ENCODE assay signal across 17 mouse cellular contexts in the genomic region with DNA sequence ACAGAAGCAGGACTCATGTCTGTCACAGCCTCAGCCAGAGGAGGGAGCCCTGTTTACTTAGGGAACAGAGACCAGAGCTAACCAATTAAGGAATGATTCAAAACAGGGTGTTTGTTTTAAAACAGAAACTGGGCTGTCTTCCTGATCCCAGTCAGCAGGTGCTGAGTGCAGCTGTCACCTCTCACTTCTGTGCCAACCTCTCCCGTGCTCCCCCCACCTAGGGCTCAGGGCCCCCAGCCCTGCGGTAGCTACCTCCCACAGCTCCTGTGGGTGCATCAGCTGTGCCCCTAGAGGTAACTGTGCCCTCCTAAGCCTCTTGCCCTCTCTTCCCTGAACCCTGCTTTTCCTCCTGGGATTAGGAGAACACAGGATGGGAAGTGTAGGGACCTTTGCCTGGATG.
A peak's percentile ranks its signal among the peaks of the same experiment; 100 is the strongest.
DNase-seq lines count a peak whose midpoint lies in the region; ATAC-seq and TF ChIP-seq lines count a peak whose summit lies in the region.
"Had no signal": no experiment of that assay in that cellular context is flagged by ENCODE, and none has a peak within 500 bp of the region (broad histone marks: within the 10 kb centered on the region; RNA-seq: fewer than 3 reads in every experiment).

No protein-coding gene starts in this region.

- no peak overlapping the region for H3K27ac ChIP-seq in forebrain, postnatal 0 days (ENCODE audit: low read depth, low read length)
- H3K27ac ChIP-seq in forebrain, embryonic 15.5 days (replicated peaks) = no peak overlapping the region
- H3K27ac ChIP-seq in midbrain, embryonic 10.5 days (replicated peaks) = peak overlapping the region; percentile 28; the same call in 1 of the 2 replicates
- no peak overlapping the region for H3K27ac ChIP-seq in midbrain, embryonic 14.5 days (replicated peaks; ENCODE audit: low read depth, low read length)
- no peak overlapping the region for H3K27ac ChIP-seq in heart, adult 2 months
- H3K27ac ChIP-seq: embryonic facial prominence, embryonic 13.5 days; hindbrain, embryonic 15.5 days had no signal

- no peak for DNase-seq in forebrain, postnatal 0 days
- DNase-seq in midbrain, embryonic 10.5 days (ENCODE audit: low spot score) = no peak
- no peak for DNase-seq in midbrain, embryonic 14.5 days
- DNase-seq in brain, adult 2 months (ENCODE audit: low read depth, low spot score) = peak; percentile 14
- DNase-seq in heart, postnatal 36 days = no peak
- DNase-seq in heart, adult 2 months = no peak
- DNase-seq: adrenal gland, adult 8-10 months; adrenal gland, postnatal 36 days; cerebellum, adult 11-12 months; cerebellum, adult 9-10 months; gastrocnemius, postnatal 10 days; kidney, adult 11 months had no signal

- no peaks in the 10 kb centered on the region for H3K79me2 ChIP-seq in heart, adult 2 months (replicated peaks; ENCODE audit: control insufficient read depth, insufficient read depth, low read length)

- ATAC-seq in forebrain, postnatal 0 days = no peak; the same call in 1 of the 2 replicates
- no peak for ATAC-seq in forebrain, embryonic 15.5 days (replicated peaks)
- ATAC-seq in midbrain, embryonic 14.5 days (ENCODE audit: low FRiP score, low TSS enrichment) = no peak
- ATAC-seq: forebrain, embryonic 16.5 days had no signal

- H3K9me3 ChIP-seq in forebrain, postnatal 0 days (ENCODE audit: low read length) = no peaks in the 10 kb centered on the region
- no peaks in the 10 kb centered on the region for H3K9me3 ChIP-seq in forebrain, embryonic 15.5 days
- H3K9me3 ChIP-seq in midbrain, embryonic 10.5 days (replicated peaks) = no peaks in the 10 kb centered on the region; the same call in 1 of the 2 replicates
- no peaks in the 10 kb centered on the region for H3K9me3 ChIP-seq in midbrain, embryonic 14.5 days (ENCODE audit: control insufficient read depth, low read length)
- H3K9me3 ChIP-seq: embryonic facial prominence, embryonic 13.5 days; hindbrain, embryonic 15.5 days had no signal

- intact Hi-C loops in heart, postnatal 36 days (cut with DNase I) = no loop called here
- intact Hi-C loops in heart, adult 2 months (cut with DNase I) = loop anchor here (10.0 kb wide), 1 partner anchor 121 kb away; no protein-coding TSS in a partner anchor

- H3K4me1 ChIP-seq in forebrain, postnatal 0 days (ENCODE audit: insufficient read depth) = no peaks in the 10 kb centered on the region; the same call in 1 of the 2 replicates
- H3K4me1 ChIP-seq in forebrain, embryonic 15.5 days = peaks cover 11% of the 10 kb centered on the region
- H3K4me1 ChIP-seq in midbrain, embryonic 10.5 days = peaks cover 14% of the 10 kb centered on the region
- H3K4me1 ChIP-seq in midbrain, embryonic 14.5 days (ENCODE audit: control insufficient read depth, insufficient read depth, low read length) = peaks cover 5% of the 10 kb centered on the region
- H3K4me1 ChIP-seq in heart, adult 2 months (ENCODE audit: control insufficient read depth, insufficient read depth, low read length) = peaks cover 3% of the 10 kb centered on the region

- no peak overlapping the region for H3K4me2 ChIP-seq in forebrain, postnatal 0 days (ENCODE audit: low read depth)
- H3K4me2 ChIP-seq in forebrain, embryonic 15.5 days (replicated peaks) = no peak overlapping the region
- no peak overlapping the region for H3K4me2 ChIP-seq in midbrain, embryonic 14.5 days (ENCODE audit: low read length)
- H3K4me2 ChIP-seq: embryonic facial prominence, embryonic 13.5 days; heart, embryonic 12.5 days; hindbrain, embryonic 15.5 days had no signal

- no peaks in the 10 kb centered on the region for H3K36me3 ChIP-seq in forebrain, postnatal 0 days (ENCODE audit: insufficient read depth)
- no peaks in the 10 kb centered on the region for H3K36me3 ChIP-seq in forebrain, embryonic 15.5 days
- 0 out of 2 replicates have a peak, but pooled peaks cover 3% of the 10 kb centered on the region for H3K36me3 ChIP-seq in midbrain, embryonic 10.5 days
- H3K36me3 ChIP-seq in midbrain, embryonic 14.5 days (ENCODE audit: control insufficient read depth, insufficient read depth, low read length) = no peaks in the 10 kb centered on the region
- no peaks in the 10 kb centered on the region for H3K36me3 ChIP-seq in heart, adult 2 months (ENCODE audit: control insufficient read depth, insufficient read depth, low read length)
- H3K36me3 ChIP-seq: heart, embryonic 12.5 days; hindbrain, embryonic 15.5 days had no signal

- no peak overlapping the region for H3K4me3 ChIP-seq in forebrain, postnatal 0 days (ENCODE audit: low read depth, low read length)
- no peak overlapping the region for H3K4me3 ChIP-seq in forebrain, embryonic 15.5 days
- no peak overlapping the region for H3K4me3 ChIP-seq in midbrain, embryonic 10.5 days
- H3K4me3 ChIP-seq in midbrain, embryonic 14.5 days (replicated peaks; ENCODE audit: low read depth, low read length) = no peak overlapping the region
- no peak overlapping the region for H3K4me3 ChIP-seq in heart, adult 2 months
- H3K4me3 ChIP-seq: embryonic facial prominence, embryonic 13.5 days; heart, embryonic 12.5 days; hindbrain, embryonic 15.5 days had no signal

- H3K27me3 ChIP-seq in forebrain, postnatal 0 days (ENCODE audit: insufficient read depth, low read length) = no peaks in the 10 kb centered on the region
- no peaks in the 10 kb centered on the region for H3K27me3 ChIP-seq in forebrain, embryonic 15.5 days
- peaks cover 6% of the 10 kb centered on the region; the same call in 1 of the 2 replicates for H3K27me3 ChIP-seq in midbrain, embryonic 10.5 days (ENCODE audit: low read depth, poor library complexity, severe bottlenecking)
- H3K27me3 ChIP-seq in midbrain, embryonic 14.5 days (ENCODE audit: control insufficient read depth, insufficient read depth, low read length) = no peaks in the 10 kb centered on the region
- H3K27me3 ChIP-seq in heart, adult 2 months (ENCODE audit: control insufficient read depth, insufficient read depth, low read length) = no peaks in the 10 kb centered on the region
- H3K27me3 ChIP-seq: embryonic facial prominence, embryonic 13.5 days; hindbrain, embryonic 15.5 days had no signal

- TF ChIP-seq CTCF in forebrain, postnatal 0 days (IDR thresholded peaks at IDR 0.05; ENCODE audit: low read depth) = 0 out of 2 replicates have a peak, but pooled peaks have one; percentile 10
- no peak for TF ChIP-seq CTCF in heart, adult 2 months (IDR thresholded peaks at IDR 0.05)

- WGBS in forebrain, postnatal 0 days = 23% methylated on average over 2 of the region's 2 CpGs
- 47% methylated on average over 2 of the region's 2 CpGs for WGBS in forebrain, embryonic 15.5 days
- WGBS in midbrain, embryonic 10.5 days = 58% methylated on average over 2 of the region's 2 CpGs
- WGBS in midbrain, embryonic 14.5 days = 74% methylated on average over 2 of the region's 2 CpGs
- 26% methylated on average over 2 of the region's 2 CpGs for WGBS in heart, adult 2 months

- no peak for TF ChIP-seq EP300 in heart, adult 2 months (IDR thresholded peaks at IDR 0.05; ENCODE audit: insufficient read depth, low read depth, low read length)

- no peak overlapping the region for H3K9ac ChIP-seq in forebrain, postnatal 0 days
- H3K9ac ChIP-seq in forebrain, embryonic 15.5 days (replicated peaks) = no peak overlapping the region
- no peak overlapping the region for H3K9ac ChIP-seq in midbrain, embryonic 14.5 days (replicated peaks; ENCODE audit: low read length)
- H3K9ac ChIP-seq in heart, adult 2 months (ENCODE audit: low read depth, low read length) = no peak overlapping the region
- H3K9ac ChIP-seq: embryonic facial prominence, embryonic 13.5 days; heart, embryonic 12.5 days; hindbrain, embryonic 15.5 days had no signal

- no peak for TF ChIP-seq POLR2A in heart, adult 2 months (IDR thresholded peaks at IDR 0.05; ENCODE audit: insufficient read depth, low read depth, low read length)
